In the genomic region with DNA sequence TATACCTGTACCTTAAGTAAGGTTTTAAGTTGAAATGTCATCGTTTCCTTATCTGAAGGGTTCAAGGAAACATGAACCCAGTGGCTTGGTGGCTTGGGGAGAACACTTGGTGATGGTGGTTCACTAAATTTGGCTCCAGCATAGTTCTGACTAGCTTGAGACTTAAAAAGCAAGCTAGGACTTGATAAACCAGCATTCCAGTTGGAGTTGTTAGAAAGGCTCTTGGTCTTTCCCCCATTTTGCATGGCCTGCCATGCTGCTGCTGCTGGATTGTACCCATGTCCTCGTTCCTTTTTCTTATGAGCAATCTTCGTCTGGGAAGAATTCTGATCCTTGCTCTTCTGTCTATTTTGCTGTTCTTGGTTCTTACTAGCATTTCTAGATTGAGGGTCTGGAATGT, we compare ENCODE assay signal across 8 mouse cellular contexts. TPM values are rescaled to one million over a fixed set of nuclear protein-coding genes. Genes with fewer than 3 reads are reported as not detected.
DNase-seq lines count a peak whose midpoint lies in the region; ATAC-seq lines count a peak whose summit lies in the region.

No protein-coding gene starts in this region.

- H3K4me3 ChIP-seq in lung, embryonic 15.5 days, result peak overlapping the region; percentile 69
- peak overlapping the region; percentile 85 for H3K4me3 ChIP-seq in forebrain, embryonic 10.5 days
- peak overlapping the region; percentile 79 for H3K4me3 ChIP-seq in limb, embryonic 13.5 days
- peak overlapping the region; percentile 68 for H3K4me3 ChIP-seq in stomach, embryonic 14.5 days (ENCODE audit: low read depth, low read length)

- peak overlapping the region; percentile 85 for H3K9ac ChIP-seq in lung, embryonic 15.5 days
- peak overlapping the region; percentile 97 for H3K9ac ChIP-seq in limb, embryonic 13.5 days
- peak overlapping the region; percentile 90 for H3K9ac ChIP-seq in stomach, embryonic 14.5 days (replicated peaks; ENCODE audit: low read depth, low read length)

- 18% methylated on average over 3 of the region's 3 CpGs for WGBS in lung, embryonic 15.5 days
- 75% methylated on average over 3 of the region's 3 CpGs for WGBS in forebrain, embryonic 10.5 days
- 44% methylated on average over 3 of the region's 3 CpGs for WGBS in limb, embryonic 13.5 days
- WGBS in stomach, embryonic 14.5 days, result 35% methylated on average over 3 of the region's 3 CpGs

- H3K36me3 ChIP-seq in lung, embryonic 15.5 days, result peaks cover 16% of the 10 kb centered on the region
- H3K36me3 ChIP-seq in forebrain, embryonic 10.5 days (replicated peaks), result peaks cover 48% of the 10 kb centered on the region
- peaks cover 23% of the 10 kb centered on the region for H3K36me3 ChIP-seq in limb, embryonic 13.5 days
- peaks cover 17% of the 10 kb centered on the region for H3K36me3 ChIP-seq in stomach, embryonic 14.5 days (ENCODE audit: control insufficient read depth, insufficient read depth, low read length)

- DNase-seq in lung, postnatal 36 days, result no peak
- no peak for DNase-seq in forebrain, embryonic 10.5 days (ENCODE audit: extremely low spot score, low spot score)
- DNase-seq in kidney, adult 8-10 months, result no peak
- no peak for DNase-seq in left cerebral cortex, adult 9 months (ENCODE audit: low spot score in 2 of 2)

- peak overlapping the region; percentile 80 for H3K4me2 ChIP-seq in lung, embryonic 15.5 days
- H3K4me2 ChIP-seq in limb, embryonic 13.5 days (replicated peaks), result peak overlapping the region; percentile 92
- peak overlapping the region; percentile 65 for H3K4me2 ChIP-seq in stomach, embryonic 14.5 days (replicated peaks; ENCODE audit: low read depth, low read length)

- H3K9me3 ChIP-seq in lung, embryonic 15.5 days, result no peaks in the 10 kb centered on the region
- no peaks in the 10 kb centered on the region for H3K9me3 ChIP-seq in forebrain, embryonic 10.5 days
- H3K9me3 ChIP-seq in limb, embryonic 13.5 days, result no peaks in the 10 kb centered on the region
- no peaks in the 10 kb centered on the region for H3K9me3 ChIP-seq in stomach, embryonic 14.5 days (ENCODE audit: control insufficient read depth, low read depth, low read length)

- H3K27me3 ChIP-seq in lung, embryonic 15.5 days, result no peaks in the 10 kb centered on the region
- no peaks in the 10 kb centered on the region for H3K27me3 ChIP-seq in forebrain, embryonic 10.5 days (ENCODE audit: poor library complexity, severe bottlenecking)
- no peaks in the 10 kb centered on the region for H3K27me3 ChIP-seq in limb, embryonic 13.5 days
- H3K27me3 ChIP-seq in stomach, embryonic 14.5 days (ENCODE audit: control insufficient read depth, insufficient read depth, low read length), result no peaks in the 10 kb centered on the region

- ATAC-seq in lung, embryonic 15.5 days (ENCODE audit: borderline replicate concordance, extremely low read depth, low FRiP score, low TSS enrichment), result no peak
- no peak for ATAC-seq in limb, embryonic 13.5 days (ENCODE audit: low FRiP score, low read depth)
- ATAC-seq in stomach, embryonic 14.5 days (ENCODE audit: insufficient number of reproducible peaks, insufficient read depth, low FRiP score, low read depth), result no peak
- no peak for ATAC-seq in monocyte, adult 5-6 weeks (replicated peaks; ENCODE audit: insufficient number of reproducible peaks, low FRiP score, low TSS enrichment, poor library complexity, severe bottlenecking)

- peaks cover 54% of the 10 kb centered on the region for H3K4me1 ChIP-seq in lung, embryonic 15.5 days
- peaks cover 63% of the 10 kb centered on the region for H3K4me1 ChIP-seq in forebrain, embryonic 10.5 days
- H3K4me1 ChIP-seq in limb, embryonic 13.5 days, result peaks cover 61% of the 10 kb centered on the region
- peaks cover 40% of the 10 kb centered on the region for H3K4me1 ChIP-seq in stomach, embryonic 14.5 days (ENCODE audit: control insufficient read depth, insufficient read depth, low read length)

- H3K27ac ChIP-seq in lung, embryonic 15.5 days, result peak overlapping the region; percentile 99; the same call in 1 of the 2 replicates
- H3K27ac ChIP-seq in forebrain, embryonic 10.5 days, result peak overlapping the region; percentile 100
- H3K27ac ChIP-seq in limb, embryonic 13.5 days, result peak overlapping the region; percentile 100
- H3K27ac ChIP-seq in stomach, embryonic 14.5 days (ENCODE audit: low read length), result peak overlapping the region; percentile 100; the same call in 1 of the 2 replicates

RNA-seq across cellular contexts. Expression of a gene that starts 1.6 kb away (rescaled TPM):
- 210 and 220 TPM in 2 replicates for polyA plus RNA-seq in lung, embryonic 15.5 days (2015; fragmentation: Nextera tagmentation; extraction: Ambion mirVana)
- polyA plus RNA-seq in forebrain, embryonic 10.5 days (2016; fragmentation: Nextera tagmentation; extraction: Ambion mirVana), result 205 and 219 TPM in 2 replicates
- polyA plus RNA-seq in limb, embryonic 13.5 days (2015; fragmentation: Nextera tagmentation; extraction: Ambion mirVana), result 192 and 195 TPM in 2 replicates
- 172 and 189 TPM in 2 replicates for polyA plus RNA-seq in stomach, embryonic 14.5 days (2014; fragmentation: Nextera tagmentation; extraction: Ambion mirVana)
- total RNA-seq in monocyte, adult 5-6 weeks (2017), result 342 to 380 TPM (median 364 TPM) in 3 replicates

RNA-seq across cellular contexts. Expression of a gene that starts 16.5 kb away (rescaled TPM):
- 265 and 267 TPM in 2 replicates for polyA plus RNA-seq in lung, embryonic 15.5 days (2015; fragmentation: Nextera tagmentation; extraction: Ambion mirVana)
- polyA plus RNA-seq in forebrain, embryonic 10.5 days (2016; fragmentation: Nextera tagmentation; extraction: Ambion mirVana), result 383 and 421 TPM in 2 replicates
- 323 and 330 TPM in 2 replicates for polyA plus RNA-seq in limb, embryonic 13.5 days (2015; fragmentation: Nextera tagmentation; extraction: Ambion mirVana)
- polyA plus RNA-seq in stomach, embryonic 14.5 days (2014; fragmentation: Nextera tagmentation; extraction: Ambion mirVana), result 297 and 298 TPM in 2 replicates
- total RNA-seq in monocyte, adult 5-6 weeks (2017), result 233 to 426 TPM (median 303 TPM) in 3 replicates

RNA-seq across cellular contexts. Expression of a gene that starts 23.2 kb away (rescaled TPM):
- 0.80 and 0.82 TPM in 2 replicates for polyA plus RNA-seq in lung, embryonic 15.5 days (2015; fragmentation: Nextera tagmentation; extraction: Ambion mirVana)
- polyA plus RNA-seq in forebrain, embryonic 10.5 days (2016; fragmentation: Nextera tagmentation; extraction: Ambion mirVana), result 0.30 and 0.48 TPM in 2 replicates
- 0.32 and 0.51 TPM in 2 replicates for polyA plus RNA-seq in limb, embryonic 13.5 days (2015; fragmentation: Nextera tagmentation; extraction: Ambion mirVana)
- 0.38 and 0.39 TPM in 2 replicates for polyA plus RNA-seq in stomach, embryonic 14.5 days (2014; fragmentation: Nextera tagmentation; extraction: Ambion mirVana)
- 12.0 to 23.7 TPM (median 19.9 TPM) in 3 replicates for total RNA-seq in monocyte, adult 5-6 weeks (2017)

RNA-seq across cellular contexts. Expression of a gene that starts 48.5 kb away (rescaled TPM):
- polyA plus RNA-seq in lung, embryonic 15.5 days (2015; fragmentation: Nextera tagmentation; extraction: Ambion mirVana), result 71.7 and 76.4 TPM in 2 replicates
- 46.4 and 52.4 TPM in 2 replicates for polyA plus RNA-seq in forebrain, embryonic 10.5 days (2016; fragmentation: Nextera tagmentation; extraction: Ambion mirVana)
- polyA plus RNA-seq in limb, embryonic 13.5 days (2015; fragmentation: Nextera tagmentation; extraction: Ambion mirVana), result 69.0 and 73.8 TPM in 2 replicates
- 87.7 and 93.3 TPM in 2 replicates for polyA plus RNA-seq in stomach, embryonic 14.5 days (2014; fragmentation: Nextera tagmentation; extraction: Ambion mirVana)
- total RNA-seq in monocyte, adult 5-6 weeks (2017), result 180 to 259 TPM (median 226 TPM) in 3 replicates
